Mouse (Mus musculus): ENCODE measurements at regions not wholly inside any gene's neighbourhood (a gene's known extent, or its start where the extent isn't known, plus 50 kb on each side); places are given as distances from the start of the nearest gene placed in this dataset.

DNA sequence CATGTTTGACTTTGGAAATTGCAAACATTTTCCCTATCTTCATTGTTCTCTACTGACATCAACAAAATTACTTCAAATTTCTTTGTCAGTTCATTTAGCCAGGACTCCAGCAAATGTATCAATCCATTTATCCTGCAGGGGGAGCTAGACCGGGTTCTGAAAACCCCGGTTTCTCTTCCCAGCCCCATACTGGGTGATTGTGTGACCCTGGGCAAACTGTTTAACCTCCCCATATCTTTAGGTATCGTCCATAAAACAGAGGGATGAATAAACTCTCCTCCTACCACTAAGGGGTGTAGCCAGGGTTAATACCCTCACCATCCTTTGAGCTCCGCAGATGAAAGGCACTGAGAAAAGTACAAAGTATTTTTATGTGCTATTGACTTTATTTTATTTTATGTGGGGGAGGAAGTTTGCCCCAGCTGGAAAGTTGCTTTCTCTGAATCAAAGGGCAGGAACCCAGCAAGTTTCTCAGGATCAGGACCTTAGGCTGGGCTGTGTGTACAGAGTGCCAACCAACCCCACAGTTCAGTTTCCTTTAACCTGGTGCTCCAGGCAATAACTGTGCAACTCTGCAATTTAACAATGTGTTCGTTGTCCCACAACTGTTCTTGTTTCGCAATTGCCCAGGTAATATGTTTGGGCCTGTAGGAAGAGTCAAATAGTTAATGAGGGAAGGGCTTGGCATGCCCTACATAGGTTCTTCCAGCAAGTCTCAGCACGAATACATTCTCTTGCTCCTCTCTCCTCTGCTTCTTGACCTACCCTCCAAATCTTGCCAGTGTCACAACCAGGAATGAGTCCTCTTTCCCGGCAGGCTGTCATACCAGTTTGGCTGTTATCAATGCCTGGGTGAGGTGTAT is 696.1 kb upstream of the A1bg start:
- Histone ChIP-seq H3ac (ENCODE audit: control insufficient read depth, insufficient read length) (no peak overlapping the region), H3K36me3 (ENCODE audit: control insufficient read depth, insufficient read depth) (no peaks in the 10 kb centered on the region), H3K27me3 (ENCODE audit: control insufficient read depth, insufficient read depth, insufficient read length) (no peaks in the 10 kb centered on the region), H3K79me2 (ENCODE audit: control insufficient read depth, insufficient read depth) (no peaks in the 10 kb centered on the region), H3K4me3 (no peak overlapping the region), H3K4me2 (ENCODE audit: low read depth) (no peak overlapping the region)
- TF ChIP-seq POLR2A (IDR thresholded peaks at IDR 0.05; ENCODE audit: insufficient read length, low read depth) = no peak
- no peak for TF ChIP-seq SRF (IDR thresholded peaks at IDR 0.05; ENCODE audit: control insufficient read depth, insufficient read length, low read depth)
- no peak for TF ChIP-seq E2F4 (IDR thresholded peaks at IDR 0.05; ENCODE audit: insufficient read depth)
- TF ChIP-seq USF1 (IDR thresholded peaks at IDR 0.05; ENCODE audit: low read depth) = no peak
- no peak for TF ChIP-seq CEBPB (IDR thresholded peaks at IDR 0.05; ENCODE audit: insufficient read depth, poor library complexity, severe bottlenecking)

DNA sequence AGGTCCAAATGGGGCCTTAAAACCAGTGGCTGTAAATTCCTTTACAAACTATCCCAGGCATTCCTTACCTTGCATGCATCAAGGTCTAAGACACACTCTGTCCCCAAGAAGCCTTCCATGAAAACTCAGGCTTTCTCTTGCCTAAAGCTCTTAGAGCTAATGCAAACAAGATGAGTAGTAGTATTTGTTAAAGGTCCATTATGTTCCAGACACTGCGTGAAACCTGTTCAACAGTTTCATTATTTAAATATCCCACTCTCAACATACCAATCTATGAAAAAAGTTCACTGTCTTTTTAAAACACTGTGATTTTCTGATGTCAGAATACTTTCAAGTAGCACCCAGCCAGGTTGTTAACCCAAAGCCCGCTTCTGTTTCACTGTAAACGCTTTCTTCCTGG is 687.9 kb upstream of the A1bg start:
- Histone ChIP-seq H3K4me3 (no peak overlapping the region), H3K36me3 (ENCODE audit: control insufficient read depth, insufficient read depth) (no peaks in the 10 kb centered on the region), H3K27me3 (ENCODE audit: control insufficient read depth, insufficient read depth, insufficient read length) (no peaks in the 10 kb centered on the region), H3K79me2 (ENCODE audit: control insufficient read depth, insufficient read depth) (no peaks in the 10 kb centered on the region), H3ac (ENCODE audit: control insufficient read depth, insufficient read length) (no peak overlapping the region), H3K4me2 (ENCODE audit: low read depth) (no peak overlapping the region)
- no peak for TF ChIP-seq USF1 (IDR thresholded peaks at IDR 0.05; ENCODE audit: low read depth)
- no peak for TF ChIP-seq E2F4 (IDR thresholded peaks at IDR 0.05; ENCODE audit: insufficient read depth)
- TF ChIP-seq POLR2AphosphoS2 (IDR thresholded peaks at IDR 0.05; ENCODE audit: insufficient read length, low read depth) = no peak
- no peak for TF ChIP-seq MYOD1 (IDR thresholded peaks at IDR 0.05; ENCODE audit: control insufficient read depth in 1 of 3, insufficient read length in 2 of 3, low read depth in 2 of 3)
- TF ChIP-seq REST (IDR thresholded peaks at IDR 0.05; ENCODE audit: insufficient read depth, insufficient read length) = no peak
- no peak for TF ChIP-seq POLR2A (IDR thresholded peaks at IDR 0.05; ENCODE audit: insufficient read length, low read depth)
- no peak for TF ChIP-seq MAX (IDR thresholded peaks at IDR 0.05; ENCODE audit: low read depth)
- TF ChIP-seq SRF (IDR thresholded peaks at IDR 0.05; ENCODE audit: control insufficient read depth, insufficient read length, low read depth) = no peak
- TF ChIP-seq TCF12 (IDR thresholded peaks at IDR 0.05; ENCODE audit: insufficient read depth, poor library complexity, severe bottlenecking) = no peak
- no peak for TF ChIP-seq CEBPB (IDR thresholded peaks at IDR 0.05; ENCODE audit: insufficient read depth, poor library complexity, severe bottlenecking)
- TF ChIP-seq TCF3 (IDR thresholded peaks at IDR 0.05; ENCODE audit: insufficient read length, low read depth) = no peak
- TF ChIP-seq MYOG (IDR thresholded peaks at IDR 0.05; ENCODE audit: control insufficient read depth in 1 of 3, insufficient read depth in 1 of 3, insufficient read length in 2 of 3, low read depth in 2 of 3) = no peak

DNA sequence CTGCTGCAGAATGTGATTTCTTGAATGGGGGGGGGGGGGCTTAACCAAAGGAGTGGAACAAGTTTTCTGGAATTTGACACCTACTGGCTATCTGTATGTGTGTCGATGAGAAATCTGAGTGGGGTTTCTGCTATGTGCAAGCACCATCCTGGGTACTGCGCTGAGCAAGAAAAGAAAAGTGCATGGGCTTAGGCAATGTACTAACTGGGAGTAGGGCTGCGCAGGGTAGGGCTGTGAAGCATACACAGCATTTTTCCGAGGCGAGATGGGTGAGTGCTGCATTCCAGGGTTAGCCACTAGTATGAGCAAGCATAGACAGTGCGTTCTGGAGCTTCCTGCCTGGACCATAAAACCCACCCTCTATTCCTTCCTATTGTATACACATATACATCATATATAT is 686.8 kb upstream of the A1bg start:
- no peak overlapping the region for H3ac ChIP-seq (ENCODE audit: control insufficient read depth, insufficient read length)
- TF ChIP-seq REST (IDR thresholded peaks at IDR 0.05; ENCODE audit: insufficient read depth, insufficient read length) (no peak), MYOD1 (IDR thresholded peaks at IDR 0.05; ENCODE audit: control insufficient read depth in 1 of 3, insufficient read length in 2 of 3, low read depth in 2 of 3) (peak in 1 of 3 experiments; percentile 4)

DNA sequence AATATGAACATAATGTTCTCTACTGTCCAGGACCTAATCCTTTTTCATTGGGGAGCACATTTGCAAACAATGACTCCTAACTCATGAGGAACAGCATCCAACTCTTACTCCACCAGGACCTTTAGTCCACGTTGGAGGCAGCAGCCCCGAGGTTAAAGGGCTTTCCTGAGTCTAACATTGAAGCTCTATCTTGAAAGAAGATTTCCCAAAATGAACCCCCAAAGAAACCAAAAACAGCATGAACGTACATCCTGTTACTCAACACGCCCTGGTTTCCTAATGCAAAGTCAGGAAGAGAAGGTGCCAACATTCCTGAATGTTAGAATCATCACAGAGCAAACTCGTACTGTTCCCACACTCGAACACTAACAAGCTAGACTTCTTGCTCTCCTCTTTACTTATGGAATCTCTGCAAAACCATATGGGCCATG is 685.5 kb upstream of the A1bg start:
- TF ChIP-seq REST (IDR thresholded peaks at IDR 0.05; ENCODE audit: insufficient read depth, insufficient read length) (no peak), TCF12 (IDR thresholded peaks at IDR 0.05; ENCODE audit: insufficient read depth, poor library complexity, severe bottlenecking) (no peak), USF1 (IDR thresholded peaks at IDR 0.05; ENCODE audit: low read depth) (no peak), CEBPB (IDR thresholded peaks at IDR 0.05; ENCODE audit: insufficient read depth, poor library complexity, severe bottlenecking) (peak; percentile 79), POLR2AphosphoS2 (IDR thresholded peaks at IDR 0.05; ENCODE audit: insufficient read length, low read depth) (no peak)

More for the DNA sequence above, 686.8 kb upstream of the A1bg start:
- Histone ChIP-seq H3K4me2 (ENCODE audit: low read depth) (peak overlapping the region; percentile 4), H3K27me3 (ENCODE audit: control insufficient read depth, insufficient read depth, insufficient read length) (no peaks in the 10 kb centered on the region), H3K4me3 (no peak overlapping the region), H3K36me3 (ENCODE audit: control insufficient read depth, insufficient read depth) (no peaks in the 10 kb centered on the region), H3K79me2 (ENCODE audit: control insufficient read depth, insufficient read depth) (no peaks in the 10 kb centered on the region)

DNA sequence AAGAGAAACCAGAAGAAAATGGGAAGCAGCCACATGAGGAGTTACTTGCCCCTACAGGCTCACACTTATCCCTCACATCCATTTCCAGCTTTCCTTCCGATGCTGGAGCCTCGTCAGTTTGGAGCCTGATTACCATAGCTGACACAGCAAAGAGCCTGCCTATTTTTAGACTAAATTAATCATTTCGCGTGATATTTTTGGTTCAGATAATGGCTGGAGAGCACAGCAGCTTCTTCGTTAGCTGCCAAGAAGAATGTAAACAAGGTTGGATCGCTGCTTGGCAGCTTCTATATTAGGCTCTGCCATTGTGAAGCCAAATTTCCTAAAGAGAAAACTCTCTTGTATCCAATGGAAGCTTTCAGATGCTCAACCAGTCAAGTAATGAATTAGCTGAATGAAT is 676.9 kb upstream of the A1bg start:
- no peaks in the 10 kb centered on the region for H3K79me2 ChIP-seq (ENCODE audit: control insufficient read depth, insufficient read depth)
- no peak overlapping the region for H3ac ChIP-seq (ENCODE audit: control insufficient read depth, insufficient read length)
- no peaks in the 10 kb centered on the region for H3K36me3 ChIP-seq (ENCODE audit: control insufficient read depth, insufficient read depth)
- H3K4me3 ChIP-seq = no peak overlapping the region
- no peak overlapping the region for H3K4me2 ChIP-seq (ENCODE audit: low read depth)
- no peaks in the 10 kb centered on the region for H3K27me3 ChIP-seq (ENCODE audit: control insufficient read depth, insufficient read depth, insufficient read length)
- no peak for TF ChIP-seq TCF3 (IDR thresholded peaks at IDR 0.05; ENCODE audit: insufficient read length, low read depth)
- no peak for TF ChIP-seq REST (IDR thresholded peaks at IDR 0.05; ENCODE audit: insufficient read depth, insufficient read length)
- no peak for TF ChIP-seq SRF (IDR thresholded peaks at IDR 0.05; ENCODE audit: control insufficient read depth, insufficient read length, low read depth)
- no peak for TF ChIP-seq MYOG (IDR thresholded peaks at IDR 0.05; ENCODE audit: control insufficient read depth in 1 of 3, insufficient read depth in 1 of 3, insufficient read length in 2 of 3, low read depth in 2 of 3)
- no peak for TF ChIP-seq USF1 (IDR thresholded peaks at IDR 0.05; ENCODE audit: low read depth)
- TF ChIP-seq POLR2AphosphoS2 (IDR thresholded peaks at IDR 0.05; ENCODE audit: insufficient read length, low read depth) = no peak
- no peak for TF ChIP-seq TCF12 (IDR thresholded peaks at IDR 0.05; ENCODE audit: insufficient read depth, poor library complexity, severe bottlenecking)
- TF ChIP-seq MAX (IDR thresholded peaks at IDR 0.05; ENCODE audit: low read depth) = no peak
- TF ChIP-seq MYOD1 (IDR thresholded peaks at IDR 0.05; ENCODE audit: control insufficient read depth in 1 of 3, insufficient read length in 2 of 3, low read depth in 2 of 3) = no peak
- TF ChIP-seq E2F4 (IDR thresholded peaks at IDR 0.05; ENCODE audit: insufficient read depth) = no peak
- TF ChIP-seq CEBPB (IDR thresholded peaks at IDR 0.05; ENCODE audit: insufficient read depth, poor library complexity, severe bottlenecking) = no peak
- TF ChIP-seq POLR2A (IDR thresholded peaks at IDR 0.05; ENCODE audit: insufficient read length, low read depth) = no peak

More for the DNA sequence above, 685.5 kb upstream of the A1bg start:
- no peaks in the 10 kb centered on the region for H3K79me2 ChIP-seq (ENCODE audit: control insufficient read depth, insufficient read depth)
- H3K4me3 ChIP-seq = no peak overlapping the region
- no peak overlapping the region for H3ac ChIP-seq (ENCODE audit: control insufficient read depth, insufficient read length)
- H3K4me2 ChIP-seq (ENCODE audit: low read depth) = peak overlapping the region; percentile 4
- no peaks in the 10 kb centered on the region for H3K36me3 ChIP-seq (ENCODE audit: control insufficient read depth, insufficient read depth)
- H3K27me3 ChIP-seq (ENCODE audit: control insufficient read depth, insufficient read depth, insufficient read length) = no peaks in the 10 kb centered on the region

Data from myocyte (in vitro differentiated cells).